Mouse (Mus musculus) forebrain, embryonic 11.5 days (tissue): ENCODE results near the gene Srrm1. TPM values are rescaled to one million over a fixed set of nuclear protein-coding genes. Genes with fewer than 3 reads are reported as not detected.

Source experiments
- ATAC-seq: fragments of 200-750 bp; cut with Nextera tagmentation; replicated peaks from 2 replicates; pipeline ENCODE4 v1.8.0; 2017; ENCODE audit warnings: moderate TSS enrichment; ENCODE audit not compliant: low FRiP score
- DNase-seq: peaks from one replicate; pipeline ENCODE4 v3.0.0-alpha.2; 2017; ENCODE audit warnings: low spot score
- H3K27ac ChIP-seq: fragments of 300-500 bp; sonication (generic); 2 replicates; pipeline ENCODE4 v1.5.1; 2014; ENCODE audit warnings: low read depth, low read length
- H3K27me3 ChIP-seq: fragments of 300-500 bp; sonication (generic); 2 replicates; pipeline ENCODE4 v1.6.1; 2014; ENCODE audit warnings: mild to moderate bottlenecking, low read length, mixed read lengths; ENCODE audit not compliant: control insufficient read depth, insufficient read depth
- H3K36me3 ChIP-seq: fragments of 300-500 bp; sonication (generic); 2 replicates; pipeline ENCODE4 v1.6.1; 2014; ENCODE audit warnings: mild to moderate bottlenecking, low read length, moderate library complexity, mixed read lengths; ENCODE audit not compliant: control insufficient read depth, insufficient read depth
- H3K4me1 ChIP-seq: fragments of 300-500 bp; sonication (generic); replicated peaks from 2 replicates; pipeline ENCODE4 v1.6.1; 2014; ENCODE audit warnings: low read length, mixed read lengths; ENCODE audit not compliant: control insufficient read depth, insufficient read depth
- H3K4me2 ChIP-seq: fragments of 300-500 bp; sonication (generic); 2 replicates; pipeline ENCODE4 v1.6.1; 2014; ENCODE audit warnings: low read depth, mild to moderate bottlenecking, low read length, moderate library complexity, mixed read lengths; ENCODE audit not compliant: severe bottlenecking
- H3K4me3 ChIP-seq: fragments of 300-500 bp; sonication (generic); 2 replicates; pipeline ENCODE4 v1.5.1; 2014; ENCODE audit warnings: low read depth, low read length
- H3K9ac ChIP-seq: fragments of 300-500 bp; sonication (generic); 2 replicates; pipeline ENCODE4 v1.6.1; 2014; ENCODE audit warnings: low read length
- H3K9me3 ChIP-seq: fragments of 300-500 bp; sonication (generic); 2 replicates; pipeline ENCODE4 v1.6.1; 2016; ENCODE audit warnings: low read length, mixed read lengths; ENCODE audit not compliant: control insufficient read depth
- WGBS: fragments of 180-500 bp; shearing (Covaris S2); extraction: QIAGEN DNeasy Blood & Tissue Kit; methylation state at CpG from one replicate; pipeline ENCODE4 v1.1.7; 2014; 5-methylcytosine and 5-hydroxymethylcytosine counted together
- polyA plus RNA-seq: library from polyadenylated mRNA; unstranded; fragments of >200 nt; fragmentation: Nextera tagmentation; extraction: Ambion mirVana; gene quantifications from 2 replicates; pipeline ENCODE4 v1.2.1, GENCODE M21; 2014

The Srrm1 gene
- 212 and 241 TPM in 2 replicates for polyA plus RNA-seq

DNA sequence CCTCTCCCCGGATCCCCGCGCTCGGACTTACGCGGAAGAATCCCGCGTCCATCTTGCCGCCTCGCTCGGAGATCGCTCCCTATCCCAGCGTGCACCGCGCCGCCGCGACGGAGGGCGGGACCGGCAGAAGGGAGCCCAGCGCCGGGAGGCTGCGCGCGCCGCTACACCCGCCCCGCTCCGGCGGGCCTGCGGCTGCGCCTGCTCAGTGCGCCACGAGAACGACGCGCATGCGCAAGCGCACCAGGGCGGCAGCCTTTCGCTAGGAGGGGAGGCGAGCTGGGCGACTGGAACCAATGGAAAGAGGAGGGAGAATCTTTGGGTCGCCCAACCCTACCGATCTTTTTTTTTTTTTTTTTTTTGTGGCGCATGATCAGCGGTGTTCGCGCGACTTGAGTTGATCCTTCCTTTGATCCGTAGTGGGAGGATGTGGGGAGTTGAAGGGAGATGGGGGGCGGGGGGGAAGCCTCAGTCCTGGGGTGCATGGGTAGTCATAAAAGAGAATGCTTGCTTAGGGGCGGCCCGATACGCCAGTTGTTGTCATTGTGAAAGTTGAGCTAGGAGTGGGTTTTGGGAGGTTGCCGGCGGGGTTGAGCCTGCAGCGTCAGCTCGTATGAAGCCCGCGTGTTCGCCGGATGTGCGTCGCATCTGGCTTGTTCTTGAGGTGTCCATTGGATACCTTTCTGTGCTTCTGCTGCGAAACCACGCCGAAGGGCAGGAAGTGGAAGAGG, at the start of gene Srrm1:
Gene Srrm1, minus strand, starts transcription at position 256 of the 728 bp plus-strand sequence.
- Histone ChIP-seq H3K4me3 (peak within 1 kb of the TSS; percentile 98), H3K27ac (peak within 1 kb of the TSS; percentile 97), H3K4me2 (peak within 1 kb of the TSS; percentile 88), H3K9ac (peak within 1 kb of the TSS; percentile 89), H3K4me1 (peaks cover 4% of the 10 kb centered on the region; the same call in 1 of the 2 replicates), H3K36me3 (peaks cover 4% of the 10 kb centered on the region; the same call in 1 of the 2 replicates), H3K27me3 (no peaks in the 10 kb centered on the region), H3K9me3 (no peaks in the 10 kb centered on the region)
- WGBS = under 1% methylated on average over 69 of the region's 69 CpGs
- peak; percentile 94 for ATAC-seq
- peak; percentile 99 for DNase-seq

DNA sequence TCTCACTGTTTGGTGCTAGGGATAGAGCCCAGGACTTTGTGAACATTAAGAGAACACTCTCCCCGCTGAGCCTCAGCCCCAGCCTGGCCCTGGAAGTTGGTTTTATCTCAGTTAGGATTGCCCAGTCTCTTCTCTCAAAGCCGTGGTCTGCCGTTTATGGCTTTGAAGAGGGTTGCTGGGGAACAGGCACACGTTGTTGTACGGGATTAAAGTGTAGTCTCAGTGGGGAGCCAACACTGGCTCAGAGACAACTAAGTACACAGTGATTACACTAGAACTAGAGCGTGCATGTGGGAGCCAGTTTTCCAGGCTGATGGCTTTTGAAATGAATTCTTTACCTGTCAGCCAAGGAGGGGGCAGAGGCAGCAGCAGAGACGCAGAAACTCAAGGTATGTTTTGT, 48.8 kb upstream of the Srrm1 start:
- no peak overlapping the region for H3K27ac ChIP-seq
- DNase-seq = no peak
- 26% methylated on average over 7 of the region's 7 CpGs for WGBS

DNA sequence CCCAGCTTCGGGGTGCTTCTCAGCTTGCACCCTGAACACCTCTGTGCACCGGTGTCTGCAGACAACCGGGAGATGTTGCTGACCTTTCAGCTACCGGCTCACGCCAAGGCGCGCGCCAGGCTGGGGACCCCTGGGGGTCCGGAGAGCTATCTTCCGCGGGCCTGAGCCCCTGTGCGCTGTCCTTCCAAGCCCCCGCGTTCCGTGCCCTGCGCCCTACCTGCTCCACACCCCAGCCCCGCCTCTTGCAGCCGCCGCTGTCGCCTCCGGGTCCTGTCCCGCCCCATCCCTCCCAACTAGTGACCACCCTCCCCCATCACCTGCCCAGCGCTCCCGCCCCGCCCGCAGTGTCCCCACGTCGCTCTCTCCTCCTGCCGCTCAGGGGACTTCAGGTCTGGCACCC, 44.9 kb upstream of the Srrm1 start, which contains the start of gene Ncmap:
Gene Ncmap, minus strand, starts transcription at position 237 of the 400 bp plus-strand sequence.
- Histone ChIP-seq H3K9ac (peak within 1 kb of the TSS; percentile 51), H3K27me3 (peaks cover 10% of the 10 kb centered on the region), H3K36me3 (no peaks in the 10 kb centered on the region), H3K4me3 (peak within 1 kb of the TSS; percentile 32), H3K4me1 (0 out of 2 replicates have a peak, but pooled peaks cover 9% of the 10 kb centered on the region), H3K27ac (no peak within 1 kb of the TSS), H3K9me3 (no peaks in the 10 kb centered on the region), H3K4me2 (peak within 1 kb of the TSS; percentile 60)
- no peak for ATAC-seq
- peak; percentile 63 for DNase-seq
- WGBS = under 1% methylated on average over 29 of the region's 29 CpGs

More for the DNA sequence above, 48.8 kb upstream of the Srrm1 start:
- Histone ChIP-seq H3K36me3 (no peaks in the 10 kb centered on the region), H3K9ac (no peak overlapping the region), H3K4me2 (no peak overlapping the region), H3K4me1 (0 out of 2 replicates have a peak, but pooled peaks cover 9% of the 10 kb centered on the region), H3K27me3 (peaks cover 10% of the 10 kb centered on the region), H3K9me3 (no peaks in the 10 kb centered on the region), H3K4me3 (no peak overlapping the region)
- ATAC-seq = no peak

DNA sequence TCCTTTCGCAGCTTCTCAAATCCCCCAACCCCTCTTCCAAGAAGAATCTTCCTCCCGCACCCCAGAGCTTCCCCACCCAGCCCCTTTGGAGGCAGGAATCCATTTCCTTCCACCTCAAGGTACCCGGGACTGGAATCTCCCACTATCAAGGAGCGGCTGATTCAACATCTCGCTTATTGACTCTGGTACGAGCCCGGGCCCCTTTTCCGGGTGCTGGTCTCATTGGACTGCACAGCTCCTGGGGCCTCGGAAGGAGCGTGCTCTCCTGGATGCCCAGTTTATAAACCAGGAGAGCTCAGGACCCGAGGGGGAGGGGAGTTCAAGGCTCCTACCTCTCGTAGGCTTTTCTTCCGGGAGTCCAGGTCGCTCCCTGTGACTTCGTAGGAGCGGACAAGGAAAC, 44.4 kb upstream of the Srrm1 start:
- H3K36me3 ChIP-seq = no peaks in the 10 kb centered on the region
- H3K4me1 ChIP-seq = 0 out of 2 replicates have a peak, but pooled peaks cover 9% of the 10 kb centered on the region
- peak overlapping the region; percentile 32 for H3K4me3 ChIP-seq
- peak overlapping the region; percentile 51 for H3K9ac ChIP-seq
- ATAC-seq = no peak
- peak overlapping the region; percentile 60 for H3K4me2 ChIP-seq
- 1% methylated on average over 16 of the region's 16 CpGs for WGBS
- H3K27me3 ChIP-seq = peaks cover 10% of the 10 kb centered on the region
- H3K27ac ChIP-seq = no peak overlapping the region
- no peaks in the 10 kb centered on the region for H3K9me3 ChIP-seq
- no peak for DNase-seq

- no peaks in the 10 kb centered on the region for H3K9me3 ChIP-seq
- H3K27me3 ChIP-seq = peaks cover 10% of the 10 kb centered on the region
- no peaks in the 10 kb centered on the region for H3K36me3 ChIP-seq
- no peak for DNase-seq
- no peak for ATAC-seq
- H3K9ac ChIP-seq = no peak overlapping the region
- H3K4me3 ChIP-seq = no peak overlapping the region
- 90% methylated on average over 5 of the region's 5 CpGs for WGBS
- H3K27ac ChIP-seq = no peak overlapping the region
- no peak overlapping the region for H3K4me2 ChIP-seq
- H3K4me1 ChIP-seq = 0 out of 2 replicates have a peak, but pooled peaks cover 9% of the 10 kb centered on the region
Measured at GRCm38 (mm10) chr4:135396303-135396702, 43.2 kb upstream of the Srrm1 start.

GRCm38 (mm10) chr4:135395375-135395774, 42.3 kb upstream of the Srrm1 start:
- H3K4me1 ChIP-seq = 0 out of 2 replicates have a peak, but pooled peaks cover 9% of the 10 kb centered on the region
- no peak overlapping the region for H3K4me3 ChIP-seq
- H3K36me3 ChIP-seq = no peaks in the 10 kb centered on the region
- peaks cover 10% of the 10 kb centered on the region for H3K27me3 ChIP-seq
- no peak for ATAC-seq
- H3K9ac ChIP-seq = no peak overlapping the region
- DNase-seq = no peak
- H3K4me2 ChIP-seq = no peak overlapping the region
- no peak overlapping the region for H3K27ac ChIP-seq
- H3K9me3 ChIP-seq = no peaks in the 10 kb centered on the region
- 92% methylated on average over 4 of the region's 4 CpGs for WGBS

DNA sequence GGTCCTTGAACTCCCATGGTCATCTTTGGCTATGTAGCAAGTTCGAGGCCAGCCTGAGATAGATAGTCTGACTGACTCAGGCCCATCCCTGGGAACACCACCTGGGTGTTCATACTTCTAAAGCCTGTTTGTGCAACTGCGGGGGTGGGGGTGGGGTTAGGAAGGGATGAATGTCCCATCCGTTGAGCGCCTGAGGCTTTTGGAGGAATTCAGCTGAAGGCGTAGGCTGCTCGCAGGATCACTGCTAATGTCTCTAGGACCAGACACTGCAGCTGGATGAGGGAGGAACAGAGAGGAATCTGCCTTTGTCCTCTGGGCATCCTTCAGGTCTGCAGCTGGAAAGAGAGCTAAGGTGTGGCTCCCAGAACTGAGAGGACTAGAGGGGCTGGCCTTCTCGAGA, 41.5 kb upstream of the Srrm1 start:
- Histone ChIP-seq H3K4me1 (0 out of 2 replicates have a peak, but pooled peaks cover 9% of the 10 kb centered on the region), H3K4me3 (no peak overlapping the region), H3K4me2 (no peak overlapping the region), H3K9me3 (no peaks in the 10 kb centered on the region), H3K27ac (no peak overlapping the region), H3K27me3 (peaks cover 10% of the 10 kb centered on the region), H3K9ac (no peak overlapping the region), H3K36me3 (no peaks in the 10 kb centered on the region)
- DNase-seq (no peak), ATAC-seq (no peak)
- 81% methylated on average over 7 of the region's 7 CpGs for WGBS

DNA sequence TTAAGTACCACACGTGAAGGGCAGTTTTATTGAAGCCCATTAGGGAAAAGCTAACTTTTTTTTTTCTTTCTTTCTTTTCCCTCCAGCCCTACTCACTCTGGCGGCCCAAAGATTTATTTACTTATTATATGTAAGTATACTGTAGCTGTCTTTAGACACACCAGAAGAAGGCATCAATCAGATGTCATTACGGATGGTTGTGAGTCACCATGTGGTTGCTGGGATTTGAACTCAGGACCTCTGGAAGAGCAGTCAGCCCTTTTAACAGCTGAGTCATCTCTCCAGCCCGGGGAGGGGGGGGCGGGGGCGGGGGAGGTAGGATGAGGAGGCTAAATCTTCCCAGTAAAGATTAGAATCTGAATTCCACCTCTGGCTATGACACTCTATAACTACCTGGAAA, 40.3 kb upstream of the Srrm1 start:
- DNase-seq = no peak
- H3K9me3 ChIP-seq = no peaks in the 10 kb centered on the region
- no peaks in the 10 kb centered on the region for H3K36me3 ChIP-seq
- no peak overlapping the region for H3K4me2 ChIP-seq
- no peak overlapping the region for H3K9ac ChIP-seq
- H3K27me3 ChIP-seq = peaks cover 7% of the 10 kb centered on the region
- H3K4me1 ChIP-seq = 0 out of 2 replicates have a peak, but pooled peaks cover 8% of the 10 kb centered on the region
- 78% methylated on average over 6 of the region's 6 CpGs for WGBS
- H3K27ac ChIP-seq = no peak overlapping the region
- no peak overlapping the region for H3K4me3 ChIP-seq
- no peak for ATAC-seq
